Mouse (Mus musculus): ENCODE measurements at regions not wholly inside any gene's neighbourhood (a gene's known extent, or its start where the extent isn't known, plus 50 kb on each side); places are given as distances from the start of the nearest gene placed in this dataset.
"Not testable (repeated sequence)": the region's sequence is repeated elsewhere in the genome, so short reads cannot be mapped to it uniquely, and the experiment has no call there.

- DNase-seq (ENCODE audit: low spot score in 2 of 2): not testable (repeated sequence)
Observed at GRCm38 (mm10) chr17:6489926-6490564, 60.1 kb downstream of the Dynlt1b start.

GRCm38 (mm10) chr17:6490565-6490935 lies 60.6 kb downstream of the Dynlt1b start:
- DNase-seq (ENCODE audit: low spot score in 2 of 2): not testable (repeated sequence)

GRCm38 (mm10) chr17:6492501-6492900 lies 62.6 kb downstream of the Dynlt1b start:
- peak; percentile 54 to 76 for DNase-seq (ENCODE audit: low spot score in 2 of 2)

- DNase-seq (ENCODE audit: low spot score in 2 of 2): peak; percentile 82 to 91
Observed at GRCm38 (mm10) chr17:6492950-6493349, 63.0 kb downstream of the Dynlt1b start.

GRCm38 (mm10) chr17:6496491-6496890 lies 66.6 kb downstream of the Dynlt1b start:
- not testable (repeated sequence) for DNase-seq (ENCODE audit: low spot score in 2 of 2)

- DNase-seq (ENCODE audit: low spot score in 2 of 2): not testable (repeated sequence)
Observed at GRCm38 (mm10) chr17:6502676-6503075, 72.8 kb downstream of the Dynlt1b start.

- DNase-seq (ENCODE audit: low spot score in 2 of 2): not testable (repeated sequence)
Observed at GRCm38 (mm10) chr17:6505896-6506295, 76.0 kb downstream of the Dynlt1b start.

GRCm38 (mm10) chr17:6515128-6515527 lies 85.2 kb downstream of the Dynlt1b start:
- DNase-seq (ENCODE audit: low spot score in 2 of 2): not testable (repeated sequence)

- DNase-seq (ENCODE audit: low spot score in 2 of 2): not testable (repeated sequence)
Observed at GRCm38 (mm10) chr17:6519107-6519506, 82.4 kb upstream of the Dynlt1c start.

GRCm38 (mm10) chr17:6520001-6520400 lies 81.5 kb upstream of the Dynlt1c start:
- not testable (repeated sequence) for DNase-seq (ENCODE audit: low spot score in 2 of 2)

GRCm38 (mm10) chr17:6520751-6521150 lies 80.7 kb upstream of the Dynlt1c start:
- DNase-seq (ENCODE audit: low spot score in 2 of 2): not testable (repeated sequence)

GRCm38 (mm10) chr17:6522185-6522584 lies 79.3 kb upstream of the Dynlt1c start:
- not testable (repeated sequence) for DNase-seq (ENCODE audit: low spot score in 2 of 2)

GRCm38 (mm10) chr17:6538723-6539122 lies 62.7 kb upstream of the Dynlt1c start:
- not testable (repeated sequence) for DNase-seq (ENCODE audit: low spot score in 2 of 2)

- DNase-seq (ENCODE audit: low spot score in 2 of 2): not testable (repeated sequence)
Observed at GRCm38 (mm10) chr17:6547064-6547760, 54.3 kb upstream of the Dynlt1c start.

GRCm38 (mm10) chr17:6547937-6548336 lies 53.5 kb upstream of the Dynlt1c start:
- not testable (repeated sequence) for DNase-seq (ENCODE audit: low spot score in 2 of 2)
